Mouse (Mus musculus): ENCODE results near the gene Tmem132c. TPM values are rescaled to one million over a fixed set of nuclear protein-coding genes. Genes with fewer than 3 reads are reported as not detected.

Tmem132c gene
- polyA plus RNA-seq, 1 experiment from 2014 or later, result 0.93 TPM

DNA sequence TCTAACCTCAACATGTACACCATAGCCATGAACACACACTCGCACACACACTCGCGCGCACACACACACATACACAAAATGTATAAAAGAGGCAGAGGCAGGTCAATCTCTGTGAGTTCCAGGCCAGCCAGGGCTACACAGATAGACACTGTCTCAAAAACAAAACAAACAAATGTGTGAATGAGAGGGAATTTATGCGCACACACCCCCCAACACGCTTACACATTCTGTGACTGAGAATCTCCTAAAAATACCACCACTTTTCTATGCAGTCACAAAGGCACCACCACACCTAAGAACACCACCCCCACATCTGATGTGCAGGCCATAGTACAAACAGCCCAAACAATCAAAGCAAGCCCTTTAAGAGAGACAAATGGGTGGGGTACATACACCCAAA is 370.8 kb downstream of the Tmem132c start:
- H3K4me1 ChIP-seq (ENCODE audit: control insufficient read depth, insufficient read depth, low read length), result peaks cover 58% of the 10 kb centered on the region
- 90% methylated on average over 6 of the region's 6 CpGs for WGBS
- no peak overlapping the region for H3K4me3 ChIP-seq (ENCODE audit: low read length)
- H3K36me3 ChIP-seq (ENCODE audit: control insufficient read depth, insufficient read depth), result peaks cover 12% of the 10 kb centered on the region
- no peak overlapping the region for H3K9ac ChIP-seq (ENCODE audit: low read length)
- no peak overlapping the region for H3K27ac ChIP-seq (ENCODE audit: low read length)
- no peak overlapping the region for H3K4me2 ChIP-seq (ENCODE audit: low read depth, low read length)
- no peaks in the 10 kb centered on the region for H3K9me3 ChIP-seq (replicated peaks; ENCODE audit: control insufficient read depth, low read length)
- ATAC-seq (replicated peaks; ENCODE audit: extremely low read depth, insufficient read depth, low FRiP score), result no peak
- no peaks in the 10 kb centered on the region for H3K27me3 ChIP-seq (ENCODE audit: control insufficient read depth, insufficient read depth, low read length)

Measured in heart, embryonic 16.5 days (tissue).